Mouse (Mus musculus): ENCODE results near the gene Ccdc3. TPM values are rescaled to one million over a fixed set of nuclear protein-coding genes. Genes with fewer than 3 reads are reported as not detected.

The Ccdc3 gene
- polyA plus RNA-seq, 1 experiment from 2014 or later: 6.6 TPM

GRCm38 (mm10) chr2:5144446-5144845 lies 6.9 kb downstream of the Ccdc3 start:
- Histone ChIP-seq H3K4me3 (ENCODE audit: low read depth, low read length) (no peak overlapping the region), H3K4me2 (ENCODE audit: low read length) (no peak overlapping the region), H3K27me3 (ENCODE audit: control insufficient read depth, insufficient read depth, low read depth, low read length) (no peaks in the 10 kb centered on the region; the same call in 1 of the 2 replicates), H3K27ac (ENCODE audit: low read length) (no peak overlapping the region), H3K9me3 (replicated peaks; ENCODE audit: control insufficient read depth, low read length, poor library complexity, severe bottlenecking) (no peaks in the 10 kb centered on the region), H3K4me1 (ENCODE audit: control insufficient read depth, insufficient read depth, low read length) (no peaks in the 10 kb centered on the region), H3K9ac (ENCODE audit: low read depth, low read length) (no peak overlapping the region), H3K36me3 (ENCODE audit: control insufficient read depth, insufficient read depth, low read length) (no peaks in the 10 kb centered on the region)
- WGBS: 62% methylated on average over 6 of the region's 6 CpGs
- no peak for ATAC-seq

DNA sequence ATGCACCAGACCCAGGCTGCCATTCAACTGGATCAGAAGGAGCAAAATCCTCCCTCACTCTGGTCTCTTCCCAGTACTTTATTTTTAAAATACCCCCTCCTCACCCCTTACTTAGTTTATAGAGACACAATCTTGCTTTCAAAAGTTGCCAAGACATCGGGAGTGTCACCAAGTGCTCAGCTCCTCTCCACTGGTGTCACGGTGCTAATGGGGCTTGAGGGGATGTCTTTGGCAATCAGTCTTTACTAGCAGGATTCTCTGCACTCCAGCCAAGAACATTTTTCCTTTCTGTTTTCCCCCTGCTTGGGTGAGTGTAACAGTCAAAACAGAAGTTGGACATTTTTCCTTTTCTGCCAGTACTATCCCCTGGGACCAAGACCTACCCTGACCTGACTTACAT lies 10.3 kb downstream of the Ccdc3 start:
- Histone ChIP-seq H3K27ac (ENCODE audit: low read length) (no peak overlapping the region), H3K36me3 (ENCODE audit: control insufficient read depth, insufficient read depth, low read length) (no peaks in the 10 kb centered on the region), H3K4me2 (ENCODE audit: low read length) (no peak overlapping the region), H3K9me3 (replicated peaks; ENCODE audit: control insufficient read depth, low read length, poor library complexity, severe bottlenecking) (no peaks in the 10 kb centered on the region), H3K4me3 (ENCODE audit: low read depth, low read length) (no peak overlapping the region), H3K9ac (ENCODE audit: low read depth, low read length) (no peak overlapping the region), H3K4me1 (ENCODE audit: control insufficient read depth, insufficient read depth, low read length) (no peaks in the 10 kb centered on the region), H3K27me3 (ENCODE audit: control insufficient read depth, insufficient read depth, low read depth, low read length) (no peaks in the 10 kb centered on the region)
- WGBS: 78% methylated on average over 2 of the region's 2 CpGs
- ATAC-seq: no peak

DNA sequence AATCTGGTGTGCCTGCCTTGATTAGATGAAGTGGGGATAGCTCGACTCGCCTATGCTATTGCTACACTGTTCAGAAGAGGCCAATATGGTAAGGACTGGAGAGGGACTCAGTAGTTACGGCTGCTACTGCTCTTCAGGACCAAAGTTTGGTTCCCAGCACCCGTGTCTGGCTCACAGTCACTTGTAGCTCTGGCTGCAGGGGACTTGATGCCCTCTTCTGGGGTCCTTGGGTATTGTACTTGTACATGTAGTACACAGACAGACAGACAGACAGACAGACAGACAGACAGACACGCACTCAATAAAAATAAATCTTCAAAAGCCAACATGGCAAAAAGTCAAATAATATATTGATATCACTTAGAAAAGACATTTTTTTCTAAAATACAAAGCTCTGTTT lies 17.1 kb downstream of the Ccdc3 start:
- no peaks in the 10 kb centered on the region for H3K9me3 ChIP-seq (replicated peaks; ENCODE audit: control insufficient read depth, low read length, poor library complexity, severe bottlenecking)
- H3K9ac ChIP-seq (ENCODE audit: low read depth, low read length): no peak overlapping the region
- H3K4me3 ChIP-seq (ENCODE audit: low read depth, low read length): no peak overlapping the region
- no peak for ATAC-seq
- H3K36me3 ChIP-seq (ENCODE audit: control insufficient read depth, insufficient read depth, low read length): no peaks in the 10 kb centered on the region
- no peak overlapping the region for H3K27ac ChIP-seq (ENCODE audit: low read length)
- H3K4me2 ChIP-seq (ENCODE audit: low read length): no peak overlapping the region
- H3K4me1 ChIP-seq (ENCODE audit: control insufficient read depth, insufficient read depth, low read length): no peaks in the 10 kb centered on the region
- WGBS: 92% methylated on average over 5 of the region's 5 CpGs
- no peaks in the 10 kb centered on the region for H3K27me3 ChIP-seq (ENCODE audit: control insufficient read depth, insufficient read depth, low read depth, low read length)

GRCm38 (mm10) chr2:5160236-5160848 lies 22.8 kb downstream of the Ccdc3 start:
- H3K4me2 ChIP-seq (ENCODE audit: low read length): no peak overlapping the region
- no peak overlapping the region for H3K27ac ChIP-seq (ENCODE audit: low read length)
- H3K4me1 ChIP-seq (ENCODE audit: control insufficient read depth, insufficient read depth, low read length): no peaks in the 10 kb centered on the region
- no peak overlapping the region for H3K9ac ChIP-seq (ENCODE audit: low read depth, low read length)
- ATAC-seq: peak; percentile 21; the same call in 1 of the 2 replicates
- H3K27me3 ChIP-seq (ENCODE audit: control insufficient read depth, insufficient read depth, low read depth, low read length): no peaks in the 10 kb centered on the region
- H3K36me3 ChIP-seq (ENCODE audit: control insufficient read depth, insufficient read depth, low read length): no peaks in the 10 kb centered on the region
- no peak overlapping the region for H3K4me3 ChIP-seq (ENCODE audit: low read depth, low read length)
- H3K9me3 ChIP-seq (replicated peaks; ENCODE audit: control insufficient read depth, low read length, poor library complexity, severe bottlenecking): no peaks in the 10 kb centered on the region
- WGBS: 68% methylated on average over 11 of the region's 11 CpGs

- Histone ChIP-seq H3K27me3 (ENCODE audit: control insufficient read depth, insufficient read depth, low read depth, low read length) (no peaks in the 10 kb centered on the region), H3K9ac (ENCODE audit: low read depth, low read length) (no peak overlapping the region), H3K27ac (ENCODE audit: low read length) (no peak overlapping the region), H3K4me2 (ENCODE audit: low read length) (no peak overlapping the region), H3K36me3 (ENCODE audit: control insufficient read depth, insufficient read depth, low read length) (no peaks in the 10 kb centered on the region), H3K4me3 (ENCODE audit: low read depth, low read length) (no peak overlapping the region), H3K4me1 (ENCODE audit: control insufficient read depth, insufficient read depth, low read length) (no peaks in the 10 kb centered on the region), H3K9me3 (replicated peaks; ENCODE audit: control insufficient read depth, low read length, poor library complexity, severe bottlenecking) (no peaks in the 10 kb centered on the region)
- no peak for ATAC-seq
- WGBS: 79% methylated on average over 11 of the region's 11 CpGs
Measured at GRCm38 (mm10) chr2:5161002-5161745, 23.6 kb downstream of the Ccdc3 start.

DNA sequence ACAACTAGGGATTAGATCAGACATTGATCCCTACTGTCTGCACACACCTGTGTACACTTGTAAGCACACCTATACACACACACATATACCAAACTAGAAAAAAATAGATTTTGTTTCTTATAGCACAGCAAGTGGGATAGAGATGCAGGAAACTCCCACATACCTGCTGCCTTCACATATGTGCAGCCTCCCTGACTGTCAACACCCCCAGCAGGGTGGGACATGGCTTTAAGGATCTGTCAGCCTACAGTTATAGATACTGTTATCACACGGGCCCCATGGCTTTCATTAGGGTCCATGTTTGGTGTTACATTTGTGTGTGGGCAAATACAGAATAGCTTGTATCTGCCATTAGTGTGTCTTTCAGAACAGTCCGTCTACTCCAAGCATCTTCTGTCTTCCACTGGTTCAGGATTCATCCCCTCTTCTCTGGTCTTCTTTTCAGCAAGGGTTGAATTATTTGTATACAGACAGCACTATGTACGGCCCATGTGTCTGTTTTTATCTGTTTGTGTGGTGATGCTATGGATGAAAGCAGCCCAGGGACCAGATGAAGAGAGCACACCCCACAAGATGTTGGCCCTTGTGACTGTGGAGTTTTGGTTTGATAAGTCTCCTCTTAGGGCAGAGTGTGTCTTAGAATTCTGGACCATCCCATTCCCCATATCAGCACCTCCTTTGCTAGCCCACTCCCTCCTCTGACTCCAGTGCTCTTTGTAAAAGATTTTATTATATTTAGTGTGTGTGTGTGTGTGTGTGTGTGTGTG lies 24.5 kb downstream of the Ccdc3 start:
- H3K4me1 ChIP-seq (ENCODE audit: control insufficient read depth, insufficient read depth, low read length): no peaks in the 10 kb centered on the region
- H3K27ac ChIP-seq (ENCODE audit: low read length): no peak overlapping the region
- H3K4me3 ChIP-seq (ENCODE audit: low read depth, low read length): no peak overlapping the region
- no peak for ATAC-seq
- no peaks in the 10 kb centered on the region for H3K36me3 ChIP-seq (ENCODE audit: control insufficient read depth, insufficient read depth, low read length)
- H3K4me2 ChIP-seq (ENCODE audit: low read length): no peak overlapping the region
- H3K9ac ChIP-seq (ENCODE audit: low read depth, low read length): no peak overlapping the region
- H3K27me3 ChIP-seq (ENCODE audit: control insufficient read depth, insufficient read depth, low read depth, low read length): no peaks in the 10 kb centered on the region
- no peaks in the 10 kb centered on the region for H3K9me3 ChIP-seq (replicated peaks; ENCODE audit: control insufficient read depth, low read length, poor library complexity, severe bottlenecking)
- WGBS: 85% methylated on average over 3 of the region's 3 CpGs

GRCm38 (mm10) chr2:5162756-5163155 lies 25.2 kb downstream of the Ccdc3 start:
- no peak overlapping the region for H3K27ac ChIP-seq (ENCODE audit: low read length)
- H3K36me3 ChIP-seq (ENCODE audit: control insufficient read depth, insufficient read depth, low read length): no peaks in the 10 kb centered on the region
- H3K4me2 ChIP-seq (ENCODE audit: low read length): no peak overlapping the region
- WGBS: 54% methylated on average over 5 of the region's 5 CpGs
- H3K9ac ChIP-seq (ENCODE audit: low read depth, low read length): no peak overlapping the region
- no peak for ATAC-seq
- H3K4me1 ChIP-seq (ENCODE audit: control insufficient read depth, insufficient read depth, low read length): no peaks in the 10 kb centered on the region
- no peak overlapping the region for H3K4me3 ChIP-seq (ENCODE audit: low read depth, low read length)
- H3K9me3 ChIP-seq (replicated peaks; ENCODE audit: control insufficient read depth, low read length, poor library complexity, severe bottlenecking): no peaks in the 10 kb centered on the region
- no peaks in the 10 kb centered on the region for H3K27me3 ChIP-seq (ENCODE audit: control insufficient read depth, insufficient read depth, low read depth, low read length)

DNA sequence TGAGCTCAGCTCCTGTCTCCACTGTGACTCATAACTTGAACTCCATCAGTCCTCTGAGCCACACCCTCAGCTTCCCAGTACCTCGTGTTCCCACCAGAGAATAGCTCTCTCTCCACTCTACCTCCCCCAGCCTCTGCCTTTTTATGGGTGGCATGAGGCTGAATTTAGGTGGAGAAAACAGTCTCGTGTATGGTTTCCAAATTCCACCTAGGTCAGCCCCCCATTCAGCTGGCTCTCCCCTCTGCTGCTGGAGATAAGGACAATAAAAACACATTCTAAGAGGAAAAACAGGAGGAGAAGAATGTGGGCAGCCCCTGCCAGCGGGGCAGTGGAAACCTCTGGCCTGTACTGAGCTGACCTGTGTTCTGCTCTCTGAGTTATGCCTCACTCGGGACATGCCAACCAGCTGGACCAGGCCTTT lies 28.4 kb downstream of the Ccdc3 start:
- 74% methylated on average over 4 of the region's 4 CpGs for WGBS
- H3K9ac ChIP-seq (ENCODE audit: low read depth, low read length): no peak overlapping the region
- no peak overlapping the region for H3K4me2 ChIP-seq (ENCODE audit: low read length)
- no peaks in the 10 kb centered on the region; the same call in 1 of the 2 replicates for H3K4me1 ChIP-seq (ENCODE audit: control insufficient read depth, insufficient read depth, low read length)
- no peak overlapping the region for H3K27ac ChIP-seq (ENCODE audit: low read length)
- H3K36me3 ChIP-seq (ENCODE audit: control insufficient read depth, insufficient read depth, low read length): no peaks in the 10 kb centered on the region
- H3K27me3 ChIP-seq (ENCODE audit: control insufficient read depth, insufficient read depth, low read depth, low read length): no peaks in the 10 kb centered on the region
- H3K4me3 ChIP-seq (ENCODE audit: low read depth, low read length): no peak overlapping the region
- no peak for ATAC-seq
- no peaks in the 10 kb centered on the region for H3K9me3 ChIP-seq (replicated peaks; ENCODE audit: control insufficient read depth, low read length, poor library complexity, severe bottlenecking)

DNA sequence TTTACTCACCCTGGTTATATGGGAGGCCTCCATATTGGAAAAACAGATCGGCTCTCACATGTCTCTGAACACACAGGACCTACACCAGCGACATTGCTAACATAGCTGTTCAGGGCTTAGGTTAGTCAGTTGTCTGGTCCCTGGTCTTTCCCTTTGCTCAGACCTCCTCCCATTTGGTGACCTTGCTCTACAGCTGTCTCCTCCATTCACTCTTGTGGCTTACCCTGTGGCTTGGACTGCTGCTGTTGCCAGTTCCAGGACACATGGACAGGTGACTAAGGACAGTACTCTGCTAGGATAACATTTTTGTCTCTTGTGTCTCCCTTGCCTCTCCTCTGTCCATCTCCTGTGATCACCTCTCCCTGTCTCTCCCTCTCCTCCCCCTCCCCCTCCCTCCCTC lies 29.2 kb downstream of the Ccdc3 start:
- Histone ChIP-seq H3K27ac (ENCODE audit: low read length) (no peak overlapping the region), H3K9me3 (replicated peaks; ENCODE audit: control insufficient read depth, low read length, poor library complexity, severe bottlenecking) (no peaks in the 10 kb centered on the region), H3K4me2 (ENCODE audit: low read length) (no peak overlapping the region), H3K4me1 (ENCODE audit: control insufficient read depth, insufficient read depth, low read length) (no peaks in the 10 kb centered on the region; the same call in 1 of the 2 replicates), H3K27me3 (ENCODE audit: control insufficient read depth, insufficient read depth, low read depth, low read length) (no peaks in the 10 kb centered on the region), H3K9ac (ENCODE audit: low read depth, low read length) (no peak overlapping the region), H3K36me3 (ENCODE audit: control insufficient read depth, insufficient read depth, low read length) (no peaks in the 10 kb centered on the region), H3K4me3 (ENCODE audit: low read depth, low read length) (no peak overlapping the region)
- no peak for ATAC-seq
- WGBS: 95% methylated on average over 2 of the region's 2 CpGs
